Mouse (Mus musculus) cortical plate, adult 2 months (tissue): ENCODE data around the gene Ubap2.

Experiments
- CTCF ChIP-seq: fragments of 200-500 bp; IDR thresholded peaks from 2 replicates; pipeline ENCODE4 v1.5.1; 2011; ENCODE audit warnings: mild to moderate bottlenecking, control low read depth, low read length; ENCODE audit not compliant: insufficient read depth; ENCODE audit errors: extremely low read depth
- POLR2A ChIP-seq: fragments of 200-500 bp; IDR thresholded peaks from 2 replicates; pipeline ENCODE4 v1.6.1; 2011; ENCODE audit warnings: mild to moderate bottlenecking, low read length, control low read depth; ENCODE audit not compliant: insufficient read depth; ENCODE audit errors: extremely low read depth

DNA sequence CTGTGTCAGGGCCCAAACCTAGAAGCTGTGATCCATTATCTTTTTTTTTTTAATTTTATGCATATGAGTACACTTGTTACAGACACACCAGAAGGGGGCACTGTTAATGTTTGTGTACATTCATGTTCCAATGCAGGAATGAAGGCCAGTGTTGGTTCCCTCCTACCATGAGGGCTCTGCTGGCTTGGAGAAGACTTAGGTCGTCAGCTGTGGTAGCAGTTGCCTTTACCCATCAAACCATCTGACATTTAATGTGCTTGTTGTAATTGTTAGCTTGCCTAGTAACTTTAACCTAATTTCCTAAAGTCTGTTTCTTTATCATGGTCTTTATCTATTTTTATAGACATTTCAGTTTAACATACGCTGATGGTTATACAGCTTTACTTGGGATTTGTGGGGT lies 104.0 kb downstream of the Ubap2 start:
- no peak for TF ChIP-seq CTCF
- no peak for TF ChIP-seq POLR2A
